Mouse (Mus musculus) urinary bladder, postnatal 36 days (tissue): Measurements from ENCODE around the gene Cabp1.
A peak's percentile ranks its signal among the peaks of the same experiment; 100 is the strongest.

Experiments
- DNase-seq, 2 experiments: peaks; one replicate each; pipeline ENCODE4 v3.0.0; 2022; ENCODE audit warnings: low spot score in 2 of 2, mixed read lengths in 1 of 2

The Cabp1 gene

GRCm38 (mm10) chr5:115210380-115210779 is 16.2 kb upstream of the Cabp1 start:
- no peak for DNase-seq

GRCm38 (mm10) chr5:115208601-115209000 is 14.4 kb upstream of the Cabp1 start:
- no peak for DNase-seq

- no peak for DNase-seq
Observed at GRCm38 (mm10) chr5:115207892-115208291, 13.7 kb upstream of the Cabp1 start.

- no peak for DNase-seq
Observed at GRCm38 (mm10) chr5:115207244-115207643, 13.1 kb upstream of the Cabp1 start.

GRCm38 (mm10) chr5:115204562-115205311 is 10.6 kb upstream of the Cabp1 start:
- DNase-seq, result peak in 1 of 2 experiments; percentile 27

GRCm38 (mm10) chr5:115203735-115204561 is 9.8 kb upstream of the Cabp1 start:
- peak in 1 of 2 experiments; percentile 9 for DNase-seq

GRCm38 (mm10) chr5:115194626-115195221 is 543 bp upstream of the Cabp1 start:
- no peak for DNase-seq

- DNase-seq, result peak; percentile 60 to 63
Observed at GRCm38 (mm10) chr5:115193226-115193625, 955 bp downstream of the Cabp1 start.

- DNase-seq, result no peak
Observed at GRCm38 (mm10) chr5:115192828-115193195, 1.4 kb downstream of the Cabp1 start.

- no peak for DNase-seq
Observed at GRCm38 (mm10) chr5:115191880-115192827, 2.0 kb downstream of the Cabp1 start.

- no peak for DNase-seq
Observed at GRCm38 (mm10) chr5:115190081-115190480, 4.1 kb downstream of the Cabp1 start.

GRCm38 (mm10) chr5:115188824-115189223 is 5.4 kb downstream of the Cabp1 start:
- DNase-seq, result no peak

GRCm38 (mm10) chr5:115187188-115188131 is 6.7 kb downstream of the Cabp1 start:
- peak; percentile 83 to 94 for DNase-seq

- no peak for DNase-seq
Observed at GRCm38 (mm10) chr5:115186371-115187073, 7.7 kb downstream of the Cabp1 start.

- DNase-seq, result peak; percentile 38 to 66
Observed at GRCm38 (mm10) chr5:115184726-115185125, 9.5 kb downstream of the Cabp1 start.

- DNase-seq, result no peak
Observed at GRCm38 (mm10) chr5:115183482-115183881, 10.7 kb downstream of the Cabp1 start.

- no peak for DNase-seq
Observed at GRCm38 (mm10) chr5:115182925-115183324, 11.3 kb downstream of the Cabp1 start.

GRCm38 (mm10) chr5:115181248-115181940 is 12.8 kb downstream of the Cabp1 start:
- DNase-seq, result no peak

GRCm38 (mm10) chr5:115179596-115179995 is 14.6 kb downstream of the Cabp1 start:
- no peak for DNase-seq
